Mouse (Mus musculus) midbrain, embryonic 11.5 days (tissue): ENCODE measurements around the gene Large2. TPM values are rescaled to one million over a fixed set of nuclear protein-coding genes. Genes with fewer than 3 reads are reported as not detected.

ENCODE experiments used
- ATAC-seq: fragments of 200-750 bp; cut with Nextera tagmentation; 2 replicates; pipeline ENCODE4 v1.8.0; 2017; ENCODE audit warnings: moderate TSS enrichment, moderate library complexity; ENCODE audit not compliant: low FRiP score
- DNase-seq: peaks from one replicate; pipeline ENCODE4 v3.0.0; 2015; ENCODE audit warnings: low spot score; ENCODE audit errors: missing footprints
- H3K27ac ChIP-seq: fragments of 300-500 bp; sonication (generic); 2 replicates; pipeline ENCODE4 v1.5.1; 2014; ENCODE audit warnings: low read depth, low read length
- H3K27me3 ChIP-seq: fragments of 300-500 bp; sonication (generic); 2 replicates; pipeline ENCODE4 v1.6.1; 2014; ENCODE audit warnings: mild to moderate bottlenecking, low read length, moderate library complexity, mixed read lengths; ENCODE audit not compliant: control insufficient read depth, insufficient read depth
- H3K36me3 ChIP-seq: fragments of 300-500 bp; sonication (generic); 2 replicates; pipeline ENCODE4 v1.6.1; 2014; ENCODE audit warnings: mild to moderate bottlenecking, low read length, moderate library complexity, mixed read lengths; ENCODE audit not compliant: control insufficient read depth, insufficient read depth
- H3K4me1 ChIP-seq: fragments of 300-500 bp; sonication (generic); 2 replicates; pipeline ENCODE4 v1.6.1; 2014; ENCODE audit warnings: low read length; ENCODE audit not compliant: control insufficient read depth, insufficient read depth
- H3K4me2 ChIP-seq: fragments of 300-500 bp; sonication (generic); 2 replicates; pipeline ENCODE4 v1.6.1; 2014; ENCODE audit warnings: mild to moderate bottlenecking, moderate library complexity
- H3K4me3 ChIP-seq: fragments of 300-500 bp; sonication (generic); 2 replicates; pipeline ENCODE4 v1.5.1; 2014; ENCODE audit warnings: low read depth, low read length
- H3K9ac ChIP-seq: fragments of 300-500 bp; sonication (generic); 2 replicates; pipeline ENCODE4 v1.6.1; 2014; ENCODE audit warnings: low read length
- H3K9me3 ChIP-seq: fragments of 300-500 bp; sonication (generic); 2 replicates; pipeline ENCODE4 v1.6.1; 2016; ENCODE audit warnings: low read length; ENCODE audit not compliant: control insufficient read depth
- WGBS: fragments of 180-500 bp; shearing (Covaris S2); extraction: QIAGEN DNeasy Blood & Tissue Kit; methylation state at CpG from one replicate; pipeline ENCODE4 v1.1.7; 2014; 5-methylcytosine and 5-hydroxymethylcytosine counted together
- polyA plus RNA-seq: library from polyadenylated mRNA; unstranded; fragments of >200 nt; fragmentation: Nextera tagmentation; extraction: Ambion mirVana; gene quantifications from 2 replicates; pipeline ENCODE4 v1.2.1, GENCODE M21; 2014

Gene Large2
- polyA plus RNA-seq, 1 experiment from 2014 or later = 10.6 TPM

DNA sequence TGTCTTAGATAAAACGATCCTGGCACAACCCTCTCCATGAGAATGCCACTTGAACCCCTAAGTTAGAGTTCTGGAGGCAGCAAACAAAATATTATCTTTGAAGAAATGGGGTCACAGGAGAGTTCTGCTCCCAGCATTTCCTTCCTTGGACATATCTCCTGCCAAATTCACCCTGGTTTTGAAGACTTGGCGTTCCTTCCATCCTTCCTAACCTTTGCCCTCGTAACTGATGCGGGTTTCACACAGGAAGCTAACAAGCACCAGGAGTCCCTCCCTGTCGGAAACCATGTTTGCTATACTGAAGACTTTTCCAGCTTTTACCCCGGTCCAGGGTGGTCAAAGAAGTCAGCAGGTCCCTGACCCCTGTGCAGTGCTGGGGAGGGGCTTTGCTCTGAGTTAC is 20.4 kb downstream of the Large2 start:
- no peak overlapping the region for H3K4me2 ChIP-seq
- no peak for ATAC-seq
- no peaks in the 10 kb centered on the region for H3K27me3 ChIP-seq
- H3K9me3 ChIP-seq = no peaks in the 10 kb centered on the region
- no peak overlapping the region for H3K9ac ChIP-seq
- no peak overlapping the region for H3K4me3 ChIP-seq
- WGBS = 68% methylated on average over 6 of the region's 6 CpGs
- no peak overlapping the region for H3K27ac ChIP-seq
- no peak for DNase-seq
- H3K36me3 ChIP-seq = peaks cover 10% of the 10 kb centered on the region; the same call in 1 of the 2 replicates
- peaks cover 6% of the 10 kb centered on the region; the same call in 1 of the 2 replicates for H3K4me1 ChIP-seq

- ATAC-seq = peak; percentile 63; the same call in 1 of the 2 replicates
- Histone ChIP-seq H3K4me1 (peaks cover 6% of the 10 kb centered on the region; the same call in 1 of the 2 replicates), H3K27me3 (no peaks in the 10 kb centered on the region), H3K4me3 (no peak overlapping the region), H3K36me3 (peaks cover 14% of the 10 kb centered on the region; the same call in 1 of the 2 replicates), H3K9me3 (no peaks in the 10 kb centered on the region), H3K4me2 (no peak overlapping the region), H3K27ac (no peak overlapping the region; the same call in 1 of the 2 replicates), H3K9ac (no peak overlapping the region)
- 24% methylated on average over 5 of the region's 5 CpGs for WGBS
- DNase-seq = no peak
These were observed 21.3 kb downstream of the Large2 start for GRCm38 (mm10) chr2:92353402-92353801.

DNA sequence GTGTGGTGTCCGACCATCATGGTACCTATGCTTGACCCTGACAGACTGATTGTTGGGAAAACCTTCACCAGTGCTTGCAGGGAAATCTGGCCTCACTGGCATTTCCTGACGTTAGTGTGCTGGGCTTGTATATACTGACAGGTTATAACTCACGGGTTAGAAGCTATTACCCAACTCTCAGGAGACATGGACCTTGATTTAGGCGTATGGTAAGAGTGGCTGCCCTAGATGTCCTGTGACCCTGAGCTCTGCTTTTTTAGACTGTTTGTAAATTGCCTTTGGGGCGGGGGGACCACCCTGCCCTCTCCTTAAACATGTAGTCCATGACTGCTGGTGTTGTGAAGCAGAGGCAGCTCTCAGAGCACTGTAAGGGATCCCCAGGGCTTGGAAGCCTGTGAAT is 24.0 kb downstream of the Large2 start:
- Histone ChIP-seq H3K4me2 (no peak overlapping the region), H3K4me1 (peaks cover 6% of the 10 kb centered on the region; the same call in 1 of the 2 replicates), H3K36me3 (peaks cover 12% of the 10 kb centered on the region; the same call in 1 of the 2 replicates), H3K27me3 (no peaks in the 10 kb centered on the region), H3K9me3 (no peaks in the 10 kb centered on the region), H3K27ac (no peak overlapping the region), H3K9ac (no peak overlapping the region), H3K4me3 (no peak overlapping the region)
- ATAC-seq = no peak
- no peak for DNase-seq
- WGBS = 84% methylated on average over 5 of the region's 5 CpGs

DNA sequence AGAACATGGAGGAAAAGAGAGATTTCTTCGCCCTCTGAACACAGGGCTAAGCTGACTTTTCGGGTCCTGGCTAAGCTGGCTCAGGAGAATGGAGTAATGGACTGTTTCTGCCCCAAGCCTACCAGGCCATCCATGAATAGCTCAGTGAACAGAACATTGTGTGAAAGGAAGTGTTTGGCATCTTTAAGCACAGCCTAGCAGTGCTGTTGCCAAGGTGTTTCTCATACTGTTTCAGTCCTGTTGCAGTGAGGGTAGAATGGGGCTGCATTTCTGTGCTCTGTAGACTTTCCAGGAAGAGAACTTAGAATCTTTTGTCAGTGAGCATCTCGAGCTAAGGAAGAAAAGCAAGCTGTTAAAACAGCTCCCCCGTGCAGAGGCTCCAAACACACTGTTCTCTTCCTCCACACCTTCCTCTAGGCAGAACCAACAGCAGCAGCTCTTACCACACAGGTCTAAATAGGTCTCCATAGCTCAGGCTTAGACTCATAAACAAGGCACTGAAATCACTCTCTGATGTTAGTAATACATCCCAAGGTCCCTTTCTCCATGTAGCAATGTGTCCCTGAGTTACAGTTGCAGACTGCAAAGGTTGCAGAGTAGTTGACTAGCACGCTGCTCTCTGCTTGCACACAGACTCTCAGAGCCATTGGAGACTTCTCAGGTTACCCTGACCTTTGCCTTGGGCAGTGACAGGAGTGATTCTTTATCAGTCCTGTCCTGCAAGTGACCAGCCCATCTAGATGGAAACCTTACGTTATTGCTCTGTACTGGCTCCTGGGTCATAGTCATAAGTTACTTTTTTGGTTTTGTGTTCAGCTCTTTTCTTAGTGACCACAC is 24.9 kb downstream of the Large2 start:
- H3K4me2 ChIP-seq = no peak overlapping the region
- H3K4me3 ChIP-seq = no peak overlapping the region
- ATAC-seq = no peak
- DNase-seq = no peak
- WGBS = 82% methylated on average over 6 of the region's 6 CpGs
- peaks cover 6% of the 10 kb centered on the region; the same call in 1 of the 2 replicates for H3K4me1 ChIP-seq
- H3K27ac ChIP-seq = no peak overlapping the region
- H3K36me3 ChIP-seq = peaks cover 15% of the 10 kb centered on the region; the same call in 1 of the 2 replicates
- no peaks in the 10 kb centered on the region for H3K27me3 ChIP-seq
- H3K9me3 ChIP-seq = no peaks in the 10 kb centered on the region
- H3K9ac ChIP-seq = no peak overlapping the region

- Histone ChIP-seq H3K4me3 (no peak overlapping the region), H3K9ac (no peak overlapping the region), H3K36me3 (peaks cover 18% of the 10 kb centered on the region; the same call in 1 of the 2 replicates), H3K27me3 (no peaks in the 10 kb centered on the region), H3K27ac (no peak overlapping the region), H3K9me3 (no peaks in the 10 kb centered on the region), H3K4me2 (no peak overlapping the region), H3K4me1 (no peaks in the 10 kb centered on the region)
- ATAC-seq (no peak), DNase-seq (no peak)
- WGBS = 90% methylated on average over 2 of the region's 2 CpGs
These were observed 27.5 kb downstream of the Large2 start for GRCm38 (mm10) chr2:92347191-92347590.

GRCm38 (mm10) chr2:92342418-92342817 is 32.3 kb downstream of the Large2 start:
- Histone ChIP-seq H3K9ac (no peak overlapping the region), H3K4me3 (no peak overlapping the region), H3K36me3 (peaks cover 6% of the 10 kb centered on the region; the same call in 1 of the 2 replicates), H3K27ac (no peak overlapping the region), H3K4me2 (no peak overlapping the region), H3K9me3 (no peaks in the 10 kb centered on the region), H3K27me3 (no peaks in the 10 kb centered on the region), H3K4me1 (no peaks in the 10 kb centered on the region)
- DNase-seq = no peak
- ATAC-seq = no peak

GRCm38 (mm10) chr2:92331871-92332270 is 42.8 kb downstream of the Large2 start:
- WGBS = 93% methylated on average over 2 of the region's 2 CpGs
- Histone ChIP-seq H3K4me2 (no peak overlapping the region), H3K27me3 (no peaks in the 10 kb centered on the region), H3K9ac (no peak overlapping the region), H3K9me3 (no peaks in the 10 kb centered on the region), H3K27ac (no peak overlapping the region), H3K4me1 (no peaks in the 10 kb centered on the region), H3K4me3 (no peak overlapping the region), H3K36me3 (peaks cover 18% of the 10 kb centered on the region; the same call in 1 of the 2 replicates)
- ATAC-seq = no peak
- no peak for DNase-seq

DNA sequence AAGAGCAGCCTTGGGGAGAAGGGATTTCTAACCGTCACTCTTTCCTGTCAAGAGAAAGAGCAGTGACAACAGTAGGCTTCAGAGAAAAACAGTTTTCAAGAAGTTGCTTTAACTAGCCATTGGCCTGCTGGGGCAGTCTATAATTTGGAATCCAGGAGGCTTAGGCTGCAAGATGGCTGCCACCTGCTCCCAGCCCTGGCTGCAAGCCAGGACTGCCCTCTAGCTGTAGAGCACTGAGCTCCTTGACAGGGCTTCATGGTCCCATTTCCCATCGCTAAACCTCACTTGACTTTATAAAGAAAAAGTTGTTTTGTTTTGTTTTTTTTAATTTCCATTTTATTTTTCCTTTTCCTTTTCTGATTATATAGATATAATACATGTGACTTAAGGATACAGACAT is 43.3 kb downstream of the Large2 start:
- no peak overlapping the region for H3K27ac ChIP-seq
- H3K4me3 ChIP-seq = no peak overlapping the region
- no peaks in the 10 kb centered on the region for H3K4me1 ChIP-seq
- peaks cover 18% of the 10 kb centered on the region; the same call in 1 of the 2 replicates for H3K36me3 ChIP-seq
- DNase-seq = no peak
- H3K4me2 ChIP-seq = no peak overlapping the region
- H3K9me3 ChIP-seq = no peaks in the 10 kb centered on the region
- 85% methylated on average over 2 of the region's 2 CpGs for WGBS
- no peaks in the 10 kb centered on the region for H3K27me3 ChIP-seq
- no peak overlapping the region for H3K9ac ChIP-seq
- ATAC-seq = no peak

GRCm38 (mm10) chr2:92330840-92331239 is 43.8 kb downstream of the Large2 start:
- ATAC-seq = no peak
- Histone ChIP-seq H3K9ac (no peak overlapping the region), H3K9me3 (no peaks in the 10 kb centered on the region), H3K4me2 (no peak overlapping the region), H3K4me3 (no peak overlapping the region), H3K36me3 (peaks cover 18% of the 10 kb centered on the region; the same call in 1 of the 2 replicates), H3K27me3 (no peaks in the 10 kb centered on the region), H3K4me1 (no peaks in the 10 kb centered on the region), H3K27ac (no peak overlapping the region)
- WGBS = 59% methylated on average over 2 of the region's 2 CpGs
- DNase-seq = peak; percentile 87
